Mouse (Mus musculus): ENCODE measurements around the gene Wnt11. TPM values are rescaled to one million over a fixed set of nuclear protein-coding genes. Genes with fewer than 3 reads are reported as not detected.

Wnt11 gene
- total and polyA plus RNA-seq, 3 experiments = not detected

DNA sequence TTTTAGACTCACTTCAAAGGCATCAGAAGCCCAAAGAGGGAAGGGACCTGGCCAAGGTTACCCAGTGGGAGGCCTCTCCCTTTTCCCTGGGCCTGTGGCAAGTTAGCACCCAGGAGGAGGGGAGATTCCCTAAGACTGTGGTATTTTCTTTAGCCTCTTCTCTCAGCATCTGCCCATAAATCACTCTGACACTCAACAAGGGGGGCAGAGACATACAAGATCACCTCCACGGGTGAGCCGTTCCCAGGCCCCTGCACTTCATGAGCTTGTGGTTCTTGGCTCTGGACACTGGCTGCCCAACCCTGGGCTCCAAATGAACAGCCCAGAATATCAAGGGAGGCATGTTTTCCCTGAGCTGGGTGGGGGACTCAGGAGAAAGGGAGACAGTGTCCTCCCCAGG, 26.1 kb downstream of the Wnt11 start:
- Histone ChIP-seq H3K9ac (ENCODE audit: control insufficient read depth, low read depth, low read length, poor library complexity, severe bottlenecking) (no peak overlapping the region), H3K79me2 (ENCODE audit: control insufficient read depth, insufficient read depth, low read length, poor library complexity) (no peaks in the 10 kb centered on the region), H3K27ac (ENCODE audit: control insufficient read depth, low read depth, low read length) (no peak overlapping the region), H3K4me3 (ENCODE audit: control insufficient read depth in 1 of 2, insufficient read depth in 1 of 2, low read depth in 2 of 2, low read length in 2 of 2) (no peak overlapping the region), H3K36me3 (ENCODE audit: control insufficient read depth in 1 of 2, insufficient read depth in 2 of 2, low read length in 2 of 2) (peaks cover 0 to 2% of the 10 kb centered on the region in 2 experiments; a peak in 1 of 4 replicates), H3K27me3 (ENCODE audit: control insufficient read depth in 1 of 2, insufficient read depth in 2 of 2, low read length in 2 of 2) (no peaks in the 10 kb centered on the region), H3K9me3 (replicated peaks; ENCODE audit: insufficient read depth, low read length) (no peaks in the 10 kb centered on the region), H3K4me1 (ENCODE audit: control insufficient read depth in 1 of 2, insufficient read depth in 2 of 2, low read length in 2 of 2) (peaks cover 0 to 11% of the 10 kb centered on the region in 2 experiments; a peak in 2 of 4 replicates)
- no peak for DNase-seq (ENCODE audit: low read depth, low spot score)
- TF ChIP-seq GABPA (IDR thresholded peaks at IDR 0.05; ENCODE audit: low read depth, low read length) = no peak

DNA sequence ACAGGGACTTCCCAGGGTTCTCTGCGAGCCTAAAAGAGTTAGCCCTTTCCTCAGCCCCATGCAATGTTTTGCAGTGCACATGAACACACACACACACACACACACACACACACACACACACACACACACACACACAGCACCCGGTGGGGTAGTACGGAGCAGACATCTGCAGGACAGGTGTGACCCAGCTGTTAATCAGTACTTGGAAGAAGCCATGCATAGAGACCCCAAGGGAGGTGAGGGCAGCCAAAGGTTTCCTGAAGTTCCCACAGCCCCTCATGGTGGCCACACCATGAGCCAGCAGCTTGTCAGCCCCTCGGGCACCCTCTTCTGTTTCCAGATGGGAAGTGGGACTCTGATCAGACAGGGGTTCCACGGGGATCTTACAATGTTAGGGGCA, 28.1 kb downstream of the Wnt11 start:
- Histone ChIP-seq H3K4me1 (ENCODE audit: control insufficient read depth in 1 of 2, insufficient read depth in 2 of 2, low read length in 2 of 2) (peaks cover 0 to 9% of the 10 kb centered on the region in 2 experiments; a peak in 2 of 4 replicates), H3K4me3 (ENCODE audit: control insufficient read depth in 1 of 2, insufficient read depth in 1 of 2, low read depth in 2 of 2, low read length in 2 of 2) (no peak overlapping the region), H3K27me3 (ENCODE audit: control insufficient read depth in 1 of 2, insufficient read depth in 2 of 2, low read length in 2 of 2) (no peaks in the 10 kb centered on the region), H3K79me2 (ENCODE audit: control insufficient read depth, insufficient read depth, low read length, poor library complexity) (no peaks in the 10 kb centered on the region), H3K9me3 (replicated peaks; ENCODE audit: insufficient read depth, low read length) (no peaks in the 10 kb centered on the region), H3K36me3 (ENCODE audit: control insufficient read depth in 1 of 2, insufficient read depth in 2 of 2, low read length in 2 of 2) (peaks cover 0 to 5% of the 10 kb centered on the region in 2 experiments; a peak in 2 of 4 replicates), H3K9ac (ENCODE audit: control insufficient read depth, low read depth, low read length, poor library complexity, severe bottlenecking) (no peak overlapping the region), H3K27ac (ENCODE audit: control insufficient read depth, low read depth, low read length) (no peak overlapping the region)
- TF ChIP-seq CHD1 (IDR thresholded peaks at IDR 0.05; ENCODE audit: low read depth, low read length) (no peak), TBP (IDR thresholded peaks at IDR 0.05; ENCODE audit: low read depth, low read length) (no peak), JUND (IDR thresholded peaks at IDR 0.05; ENCODE audit: low read depth, low read length) (no peak), GATA1 (IDR thresholded peaks at IDR 0.05; ENCODE audit: low read depth, low read length) (no peak)
- DNase-seq (ENCODE audit: low read depth, low spot score) = no peak

DNA sequence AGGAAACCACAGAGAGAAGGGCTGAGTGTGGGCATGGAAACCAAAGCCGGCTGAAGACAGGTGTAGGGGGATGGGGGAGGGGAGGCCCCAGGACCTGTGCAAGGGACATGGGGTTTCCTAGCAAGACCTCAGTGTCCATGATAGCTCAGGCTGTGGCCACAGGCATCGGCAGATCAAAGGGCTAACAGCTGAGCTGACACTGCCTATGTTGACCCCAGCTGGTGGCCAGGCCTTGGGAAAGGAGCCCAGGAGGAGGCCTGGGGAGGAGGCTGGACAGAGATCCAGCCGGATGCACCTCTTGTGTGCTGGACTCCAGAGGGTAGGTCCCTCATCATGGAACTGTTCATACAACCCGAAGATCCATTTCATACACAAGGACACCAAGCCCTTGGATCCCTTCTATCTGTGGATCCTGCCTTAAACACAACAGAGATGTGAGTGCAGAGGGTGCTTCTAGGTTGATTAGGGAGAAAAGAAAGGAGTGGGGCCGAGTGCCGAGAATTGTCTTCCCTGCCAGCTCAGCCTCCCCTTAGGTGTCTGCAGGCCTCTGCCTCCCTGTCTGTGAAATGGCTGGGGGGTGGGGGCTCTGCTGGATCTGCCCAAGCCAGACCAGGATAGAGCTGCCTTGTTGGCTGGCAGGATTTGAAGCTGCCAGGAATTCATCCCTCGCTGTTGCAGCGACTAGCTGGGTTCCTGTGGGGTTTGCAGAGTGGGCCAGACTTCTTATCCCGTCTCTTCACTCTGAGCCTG, 29.2 kb downstream of the Wnt11 start:
- Histone ChIP-seq H3K4me1 (ENCODE audit: control insufficient read depth in 1 of 2, insufficient read depth in 2 of 2, low read length in 2 of 2) (peaks cover 0 to 19% of the 10 kb centered on the region in 2 experiments; a peak in 2 of 4 replicates), H3K27me3 (ENCODE audit: control insufficient read depth in 1 of 2, insufficient read depth in 2 of 2, low read length in 2 of 2) (no peaks in the 10 kb centered on the region)

More for the DNA sequence above, 29.2 kb downstream of the Wnt11 start:
- no peak overlapping the region for H3K4me3 ChIP-seq (ENCODE audit: control insufficient read depth in 1 of 2, insufficient read depth in 1 of 2, low read depth in 2 of 2, low read length in 2 of 2)
- no peaks in the 10 kb centered on the region for H3K79me2 ChIP-seq (ENCODE audit: control insufficient read depth, insufficient read depth, low read length, poor library complexity)
- no peak overlapping the region for H3K9ac ChIP-seq (ENCODE audit: control insufficient read depth, low read depth, low read length, poor library complexity, severe bottlenecking)
- peaks cover 0 to 11% of the 10 kb centered on the region in 2 experiments; a peak in 2 of 4 replicates for H3K36me3 ChIP-seq (ENCODE audit: control insufficient read depth in 1 of 2, insufficient read depth in 2 of 2, low read length in 2 of 2)
- no peak for DNase-seq (ENCODE audit: low read depth, low spot score)
- no peak overlapping the region for H3K27ac ChIP-seq (ENCODE audit: control insufficient read depth, low read depth, low read length)
- TF ChIP-seq ELF1 (IDR thresholded peaks at IDR 0.05; ENCODE audit: low read depth, low read length) (no peak), BHLHE40 (IDR thresholded peaks at IDR 0.05; ENCODE audit: borderline replicate concordance, low read depth, low read length) (no peak), MXI1 (IDR thresholded peaks at IDR 0.05; ENCODE audit: low read depth, low read length) (no peak), POLR2AphosphoS2 (IDR thresholded peaks at IDR 0.05; ENCODE audit: low read length) (no peak), JUND (IDR thresholded peaks at IDR 0.05; ENCODE audit: low read depth, low read length) (no peak), NELFE (IDR thresholded peaks at IDR 0.05; ENCODE audit: low read depth, low read length) (no peak)
- H3K9me3 ChIP-seq (replicated peaks; ENCODE audit: insufficient read depth, low read length) = no peaks in the 10 kb centered on the region
